Mouse (Mus musculus) midbrain, embryonic 14.5 days (tissue): ENCODE measurements around the gene Gm20683. TPM values are rescaled to one million over a fixed set of nuclear protein-coding genes. Genes with fewer than 3 reads are reported as not detected.

Experiments
- ATAC-seq: fragments of 200-750 bp; cut with Nextera tagmentation; 2 replicates; pipeline ENCODE4 v1.8.0; 2017; ENCODE audit warnings: moderate number of reproducible peaks, moderate library complexity; ENCODE audit not compliant: low FRiP score, low TSS enrichment
- DNase-seq: peaks from one replicate; pipeline ENCODE4 v3.0.0-alpha.2; 2015
- H3K27ac ChIP-seq: fragments of 300-500 bp; sonication (generic); replicated peaks from 2 replicates; pipeline ENCODE4 v1.5.1; 2014; ENCODE audit warnings: mild to moderate bottlenecking, low read depth, low read length, moderate library complexity
- H3K27me3 ChIP-seq: fragments of 300-500 bp; sonication (generic); 2 replicates; pipeline ENCODE4 v1.6.1; 2014; ENCODE audit warnings: low read length, control low read depth, mixed read lengths; ENCODE audit not compliant: control insufficient read depth, insufficient read depth
- H3K36me3 ChIP-seq: fragments of 300-500 bp; sonication (generic); 2 replicates; pipeline ENCODE4 v1.6.1; 2014; ENCODE audit warnings: low read length, control low read depth; ENCODE audit not compliant: control insufficient read depth, insufficient read depth
- H3K4me1 ChIP-seq: fragments of 300-500 bp; sonication (generic); 2 replicates; pipeline ENCODE4 v1.6.1; 2014; ENCODE audit warnings: mild to moderate bottlenecking, antibody characterized with exemption, low read length, control low read depth; ENCODE audit not compliant: control insufficient read depth, insufficient read depth
- H3K4me2 ChIP-seq: fragments of 300-500 bp; sonication (generic); 2 replicates; pipeline ENCODE4 v1.6.1; 2014; ENCODE audit warnings: mild to moderate bottlenecking, low read length, moderate library complexity
- H3K4me3 ChIP-seq: fragments of 300-500 bp; sonication (generic); replicated peaks from 2 replicates; pipeline ENCODE4 v1.5.1; 2014; ENCODE audit warnings: low read depth, low read length
- H3K9ac ChIP-seq: fragments of 300-500 bp; sonication (generic); replicated peaks from 2 replicates; pipeline ENCODE4 v1.6.1; 2014; ENCODE audit warnings: mild to moderate bottlenecking, low read length, moderate library complexity
- H3K9me3 ChIP-seq: fragments of 300-500 bp; sonication (generic); 2 replicates; pipeline ENCODE4 v1.6.1; 2016; ENCODE audit warnings: low read length, control low read depth, mixed read lengths; ENCODE audit not compliant: control insufficient read depth
- WGBS: fragments of 180-500 bp; shearing (Covaris S2); extraction: QIAGEN DNeasy Blood & Tissue Kit; methylation state at CpG from one replicate; pipeline ENCODE4 v1.1.7; 2014; 5-methylcytosine and 5-hydroxymethylcytosine counted together
- microRNA-seq: library from miRNA; unstranded; fragments of <30 nt; microRNA quantifications from one replicate; pipeline ENCODE4, GENCODE M21; 2016
- polyA plus RNA-seq: library from polyadenylated mRNA; unstranded; fragments of >200 nt; fragmentation: Nextera tagmentation; extraction: Ambion mirVana; gene quantifications from 2 replicates; pipeline ENCODE4 v1.2.1, GENCODE M21; 2014

Gm20683 gene
- polyA plus RNA-seq, 1 experiment from 2014 or later = 8.0 TPM

DNA sequence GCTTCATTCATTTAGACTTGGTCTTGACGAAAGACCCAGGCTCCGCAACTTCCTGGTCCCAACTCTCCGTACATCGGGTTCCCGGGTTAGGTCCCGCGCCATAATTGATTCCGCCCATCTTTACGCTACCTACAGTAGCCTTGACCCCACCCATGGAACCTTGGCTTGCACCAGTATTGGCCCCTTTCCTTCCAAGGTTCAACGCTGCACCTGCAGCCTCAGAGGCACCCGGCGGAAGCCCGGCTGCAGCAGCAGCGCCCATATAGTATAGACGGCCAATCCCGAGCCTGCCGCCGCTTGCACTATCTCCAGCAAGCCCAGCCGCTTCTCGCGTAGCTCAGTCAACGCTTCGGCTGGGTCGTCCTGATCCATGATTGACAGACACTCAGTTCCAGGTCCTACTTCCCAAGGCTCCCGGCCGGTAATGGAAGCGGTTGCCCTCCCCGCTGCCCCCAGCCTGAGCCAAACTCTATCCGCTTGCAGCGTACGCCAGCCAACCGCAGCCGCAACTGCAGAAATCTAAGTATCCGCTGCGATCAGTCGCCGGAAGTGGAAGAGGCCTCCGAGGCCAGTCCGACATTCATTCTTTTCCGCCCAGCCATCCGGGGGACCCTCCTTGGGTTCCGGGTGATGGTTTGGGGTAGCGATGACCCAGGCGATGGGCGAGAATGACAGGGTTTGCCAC, 49.6 kb downstream of the Gm20683 start:
- DNase-seq = peak; percentile 92
- WGBS = under 1% methylated on average over 45 of the region's 45 CpGs
- Histone ChIP-seq H3K4me3 (peak overlapping the region; percentile 73), H3K27me3 (no peaks in the 10 kb centered on the region), H3K4me1 (peaks cover 45% of the 10 kb centered on the region), H3K4me2 (peak overlapping the region; percentile 91), H3K36me3 (peaks cover 13% of the 10 kb centered on the region), H3K27ac (peak overlapping the region; percentile 91), H3K9me3 (no peaks in the 10 kb centered on the region), H3K9ac (peak overlapping the region; percentile 76)
- peak; percentile 62 for ATAC-seq

DNA sequence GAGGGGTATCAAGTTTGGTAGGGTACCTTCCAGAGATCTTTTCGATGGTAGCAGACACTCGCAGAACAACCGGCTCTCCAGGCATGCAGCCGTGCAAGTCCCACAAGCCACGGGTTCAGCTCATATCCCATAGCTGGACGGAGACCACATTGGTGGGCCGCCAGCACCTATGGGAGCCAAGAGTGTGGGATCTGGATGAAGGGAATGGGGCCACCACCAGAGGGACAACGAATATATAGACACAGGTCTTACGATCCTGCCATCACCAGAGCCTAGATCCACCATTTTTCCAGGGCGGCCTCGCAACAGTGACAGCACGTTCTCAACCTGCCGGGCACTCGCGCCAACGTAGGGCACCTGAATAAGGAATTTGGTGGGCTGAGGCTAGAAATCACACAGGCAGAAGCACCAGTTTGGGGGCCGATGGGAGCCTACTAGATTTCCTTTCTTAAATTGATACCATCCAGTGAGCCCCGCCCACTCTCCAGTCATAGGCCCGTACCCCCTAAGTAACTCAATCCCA, 50.2 kb downstream of the Gm20683 start:
- no peak for DNase-seq

DNA sequence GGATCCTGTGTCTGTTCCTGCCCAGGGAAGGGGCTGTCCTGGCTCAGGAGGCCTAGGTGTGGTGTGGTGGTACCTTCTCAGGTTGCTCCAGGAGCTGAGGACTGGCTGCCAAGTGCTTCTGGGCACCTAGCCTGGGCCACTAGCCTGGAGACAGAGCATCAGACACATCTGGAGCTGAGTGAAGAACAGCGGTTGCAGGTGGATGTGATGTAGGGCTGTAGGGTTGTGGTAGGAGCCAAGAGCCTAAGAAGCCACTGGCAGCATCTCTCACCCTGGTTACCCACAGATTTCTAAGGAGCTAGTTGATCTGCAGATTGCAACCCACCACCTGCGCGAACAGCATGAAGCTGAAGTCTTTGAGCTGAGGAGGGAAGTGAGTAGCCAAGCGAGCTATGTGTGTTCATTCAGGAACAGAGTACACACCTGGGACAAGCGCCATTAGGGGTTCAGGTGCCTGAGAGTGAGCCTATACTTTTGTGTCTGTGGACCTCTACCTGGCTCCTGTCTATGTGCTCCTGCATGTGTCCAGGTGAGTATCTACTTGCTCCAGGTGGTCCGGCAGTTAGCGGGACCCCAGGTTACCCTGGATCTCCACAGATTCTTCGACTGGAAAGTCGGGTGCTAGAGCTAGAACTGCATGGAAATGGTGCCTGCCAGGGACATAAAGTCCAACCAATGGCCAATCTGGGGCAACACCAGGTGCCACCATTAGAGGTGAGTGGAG, 54.6 kb downstream of the Gm20683 start:
- H3K4me3 ChIP-seq = no peak overlapping the region
- H3K4me2 ChIP-seq = no peak overlapping the region
- no peak for DNase-seq
- no peak overlapping the region for H3K27ac ChIP-seq
- no peak overlapping the region for H3K9ac ChIP-seq
- no peak for ATAC-seq
- no peaks in the 10 kb centered on the region for H3K9me3 ChIP-seq
- peaks cover 35% of the 10 kb centered on the region for H3K36me3 ChIP-seq
- H3K4me1 ChIP-seq = peaks cover 22% of the 10 kb centered on the region
- WGBS = 90% methylated on average over 9 of the region's 9 CpGs
- H3K27me3 ChIP-seq = no peaks in the 10 kb centered on the region

More for the DNA sequence above, 50.2 kb downstream of the Gm20683 start:
- Histone ChIP-seq H3K4me2 (peak overlapping the region; percentile 91), H3K4me3 (peak overlapping the region; percentile 73), H3K9ac (peak overlapping the region; percentile 76), H3K4me1 (peaks cover 39% of the 10 kb centered on the region), H3K27ac (peak overlapping the region; percentile 91; the same call in 1 of the 2 replicates), H3K9me3 (no peaks in the 10 kb centered on the region), H3K36me3 (peaks cover 13% of the 10 kb centered on the region), H3K27me3 (no peaks in the 10 kb centered on the region)
- no peak for ATAC-seq
- 27% methylated on average over 19 of the region's 19 CpGs for WGBS

- Histone ChIP-seq H3K36me3 (peaks cover 42% of the 10 kb centered on the region), H3K4me1 (peaks cover 22% of the 10 kb centered on the region), H3K4me2 (peak within 1 kb of the TSS; percentile 91), H3K4me3 (peak within 1 kb of the TSS; percentile 73), H3K9ac (peak within 1 kb of the TSS; percentile 75), H3K27me3 (no peaks in the 10 kb centered on the region), H3K9me3 (no peaks in the 10 kb centered on the region), H3K27ac (peak within 1 kb of the TSS; percentile 86)
- no peak for DNase-seq
- 90% methylated on average over 3 of the region's 3 CpGs for WGBS
- no peak for ATAC-seq
Measured at GRCm38 (mm10) chr17:25786280-25786679, 55.3 kb downstream of the Gm20683 start, which contains the start of gene Ccdc78. Gene Ccdc78, plus strand, starts transcription at chr17:25786580.

GRCm38 (mm10) chr17:25785281-25785745, 56.2 kb downstream of the Gm20683 start, which contains the start of gene Haghl:
Gene Haghl, minus strand, starts transcription at chr17:25785673.
- Histone ChIP-seq H3K9me3 (no peaks in the 10 kb centered on the region), H3K4me1 (peaks cover 13% of the 10 kb centered on the region), H3K4me2 (peak within 1 kb of the TSS; percentile 91), H3K27me3 (no peaks in the 10 kb centered on the region), H3K36me3 (peaks cover 47% of the 10 kb centered on the region), H3K4me3 (peak within 1 kb of the TSS; percentile 73), H3K9ac (peak within 1 kb of the TSS; percentile 75), H3K27ac (peak within 1 kb of the TSS; percentile 86)
- DNase-seq = peak; percentile 99
- WGBS = under 1% methylated on average over 23 of the region's 23 CpGs
- peak; percentile 81 for ATAC-seq

Small RNA genes lying within 50 kb of the gene (microRNA-seq; reads per million reads assigned to microRNA genes)
- gene Mir3082 = 0.88 reads per million

Other genes starting within 250 kb of the Gm20683 start
- 4.3 and 6.0 TPM in 2 replicates for gene Gng13, start 124.6 kb downstream of the Gm20683 start, polyA plus RNA-seq
- gene Chtf18, start 114.3 kb downstream of the Gm20683 start, polyA plus RNA-seq = 4.5 and 5.0 TPM in 2 replicates
- gene Rpusd1, start 114.1 kb downstream of the Gm20683 start, polyA plus RNA-seq = 25.7 and 28.1 TPM in 2 replicates
- not detected in 2 replicates for gene Mslnl, start 105.7 kb downstream of the Gm20683 start, polyA plus RNA-seq
- 0.72 TPM in 1 of 2 replicates, not detected in the other for gene Msln, start 87.4 kb downstream of the Gm20683 start, polyA plus RNA-seq
- 32.7 and 33.3 TPM in 2 replicates for gene Narfl, start 68.0 kb downstream of the Gm20683 start, polyA plus RNA-seq
- 155 and 181 TPM in 2 replicates for gene Haghl, start 56.1 kb downstream of the Gm20683 start, polyA plus RNA-seq
- gene Ccdc78, start 55.2 kb downstream of the Gm20683 start, polyA plus RNA-seq = 0.18 and 0.20 TPM in 2 replicates
- gene Fam173a, start 48.9 kb downstream of the Gm20683 start, polyA plus RNA-seq = 89.0 and 103 TPM in 2 replicates
- gene AC134908.4, start 46.1 kb downstream of the Gm20683 start, polyA plus RNA-seq = not detected in 2 replicates
- gene Metrn, start 44.6 kb downstream of the Gm20683 start, polyA plus RNA-seq = 5.8 and 9.7 TPM in 2 replicates
- gene Fbxl16, start 32.7 kb downstream of the Gm20683 start, polyA plus RNA-seq = 37.2 and 39.8 TPM in 2 replicates
- 30.0 and 31.7 TPM in 2 replicates for gene Wdr24, start 18.1 kb downstream of the Gm20683 start, polyA plus RNA-seq
- 48.9 and 50.2 TPM in 2 replicates for gene Jmjd8, start 12.9 kb downstream of the Gm20683 start, polyA plus RNA-seq
- 310 and 386 TPM in 2 replicates for gene Stub1, start 8.4 kb downstream of the Gm20683 start, polyA plus RNA-seq
- 45.5 and 57.4 TPM in 2 replicates for gene Rhbdl1, start 4.5 kb downstream of the Gm20683 start, polyA plus RNA-seq
- 9.6 and 16.8 TPM in 2 replicates for gene Rhot2, start 3.1 kb upstream of the Gm20683 start, polyA plus RNA-seq
- gene Wdr90, start 19.7 kb upstream of the Gm20683 start, polyA plus RNA-seq = 14.4 and 17.1 TPM in 2 replicates
- gene Mcrip2, start 27.0 kb upstream of the Gm20683 start, polyA plus RNA-seq = 13.9 and 19.3 TPM in 2 replicates
- gene Mettl26, start 33.3 kb upstream of the Gm20683 start, polyA plus RNA-seq = 58.2 and 75.9 TPM in 2 replicates
- gene Wfikkn1, start 39.1 kb upstream of the Gm20683 start, polyA plus RNA-seq = 0.61 and 0.70 TPM in 2 replicates
- gene Rab40c, start 78.0 kb upstream of the Gm20683 start, polyA plus RNA-seq = 29.4 and 46.9 TPM in 2 replicates
- gene Pigq, start 103.2 kb upstream of the Gm20683 start, polyA plus RNA-seq = 53.6 and 57.9 TPM in 2 replicates
- 0.16 and 0.32 TPM in 2 replicates for gene Nhlrc4, start 103.2 kb upstream of the Gm20683 start, polyA plus RNA-seq
- 3.3 and 5.2 TPM in 2 replicates for gene A930017K11Rik, start 110.8 kb upstream of the Gm20683 start, polyA plus RNA-seq
- gene Capn15, start 144.0 kb upstream of the Gm20683 start, polyA plus RNA-seq = 21.1 and 25.7 TPM in 2 replicates
- 27.4 and 28.6 TPM in 2 replicates for gene Rab11fip3, start 227.8 kb upstream of the Gm20683 start, polyA plus RNA-seq
- gene Decr2, start 248.6 kb upstream of the Gm20683 start, polyA plus RNA-seq = 21.0 and 21.5 TPM in 2 replicates